Mouse (Mus musculus): Measurements from ENCODE around the gene Gm10717.
"Not testable (repeated sequence)": the region's sequence is repeated elsewhere in the genome, so short reads cannot be mapped to it uniquely, and the experiment has no call there.

Gm10717 gene

DNA sequence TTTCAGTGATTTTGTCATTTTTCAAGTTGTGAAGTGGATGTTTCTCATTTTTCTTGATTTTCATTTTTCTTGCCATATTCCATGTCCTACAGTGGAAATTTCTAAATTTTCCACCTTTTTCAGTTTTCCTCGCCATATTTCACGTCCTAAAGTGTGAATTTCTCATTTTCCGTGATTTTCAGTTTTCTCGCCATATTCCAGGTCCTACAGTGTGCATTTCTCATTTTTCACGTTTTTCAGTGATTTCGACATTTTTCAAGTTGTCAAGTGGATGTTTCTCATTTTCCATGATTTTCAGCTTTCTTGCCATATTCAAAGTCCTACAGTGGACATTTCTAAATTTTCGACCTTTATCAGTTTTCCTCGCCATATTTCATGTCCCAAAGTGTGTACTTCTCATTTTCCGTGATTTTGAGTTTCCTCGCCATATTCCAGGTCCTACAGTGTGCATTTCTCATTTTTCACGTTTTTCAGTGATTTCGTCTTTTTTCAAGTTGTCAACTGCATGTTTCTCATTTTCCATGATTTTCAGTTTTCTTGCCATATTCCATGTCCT lies at the start of gene Gm10717:
TSS of gene Gm10717 (plus strand) at position 506 of the 556 bp plus-strand sequence.
- peak; percentile 14 for DNase-seq

- DNase-seq = peak; percentile 8
Observed at GRCm38 (mm10) chr9:3000445-3000972, 24.7 kb upstream of the Gm10717 start, which contains the start of gene Gm10722. Gene Gm10722, plus strand, starts transcription at chr9:3000922.

DNA sequence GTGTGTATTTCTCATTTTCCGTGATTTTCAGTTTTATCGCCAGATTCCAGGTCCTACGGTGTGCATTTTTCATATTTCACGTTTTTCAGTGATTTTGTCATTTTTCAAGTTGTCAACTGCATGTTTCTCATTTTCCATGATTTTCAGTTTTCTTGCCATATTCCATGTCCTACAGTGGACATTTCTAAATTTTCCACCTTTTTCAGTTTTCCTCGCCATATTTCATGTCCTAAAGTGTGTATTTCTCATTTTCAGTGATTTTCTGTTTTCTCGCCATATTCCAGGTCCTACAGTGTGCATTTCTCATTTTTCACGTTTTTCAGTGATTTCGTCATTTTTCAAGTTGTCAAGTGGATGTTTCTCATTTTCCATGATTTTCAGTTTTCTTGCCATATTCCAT lies 24.2 kb upstream of the Gm10717 start:
- DNase-seq = peak; percentile 11

DNA sequence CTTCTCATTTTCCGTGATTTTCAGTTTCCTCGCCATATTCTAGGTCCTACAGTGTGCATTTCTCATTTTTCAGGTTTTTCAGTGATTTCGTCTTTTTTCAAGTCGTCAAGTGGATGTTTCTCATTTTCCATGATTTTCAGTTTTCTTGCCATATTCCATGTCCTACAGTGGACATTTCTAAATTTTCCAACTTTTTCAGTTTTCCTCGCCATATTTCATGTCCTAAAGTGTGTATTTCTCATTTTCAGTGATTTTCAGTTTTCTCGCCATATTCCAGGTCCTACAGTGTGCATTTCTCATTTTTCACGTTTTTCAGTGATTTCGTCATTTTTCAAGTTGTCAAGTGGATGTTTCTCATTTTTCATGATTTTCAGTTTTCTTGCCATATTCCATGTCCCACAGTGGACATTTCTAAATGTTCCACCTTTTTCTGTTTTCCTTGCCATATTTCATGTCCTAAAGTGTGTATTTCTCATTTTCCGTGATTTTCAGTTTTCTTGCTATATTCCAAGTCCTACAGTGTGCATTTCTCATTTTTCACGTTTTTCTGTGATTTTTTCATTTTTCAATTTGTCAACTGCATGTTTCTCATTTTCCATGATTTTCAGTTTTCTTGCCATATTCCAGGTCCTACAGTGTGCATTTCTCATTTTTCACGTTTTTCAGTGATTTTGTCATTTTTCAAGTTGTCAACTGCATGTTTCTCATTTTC lies 23.1 kb upstream of the Gm10717 start:
- peak; percentile 89 for DNase-seq

DNA sequence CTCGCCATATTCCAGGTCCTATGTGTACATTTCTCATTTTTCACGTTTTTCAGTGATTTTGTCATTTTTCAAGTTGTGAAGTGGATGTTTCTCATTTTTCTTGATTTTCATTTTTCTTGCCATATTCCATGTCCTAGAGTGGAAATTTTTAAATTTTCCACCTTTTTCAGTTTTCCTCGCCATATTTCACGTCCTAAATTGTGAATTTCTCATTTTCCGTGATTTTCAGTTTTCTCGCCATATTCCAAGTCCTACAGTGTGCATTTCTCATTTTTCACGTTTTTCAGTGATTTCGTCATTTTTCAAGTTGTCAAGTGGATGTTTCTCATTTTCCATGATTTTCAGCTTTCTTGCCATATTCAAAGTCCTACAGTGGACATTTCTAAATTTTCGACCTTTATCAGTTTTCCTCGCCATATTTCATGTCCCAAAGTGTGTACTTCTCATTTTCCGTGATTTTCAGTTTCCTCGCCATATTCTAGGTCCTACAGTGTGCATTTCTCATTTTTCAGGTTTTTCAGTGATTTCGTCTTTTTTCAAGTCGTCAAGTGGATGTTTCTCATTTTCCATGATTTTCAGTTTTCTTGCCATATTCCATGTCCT lies 22.3 kb upstream of the Gm10717 start, which contains the start of gene Gm11168:
TSS of gene Gm11168 (plus strand) at position 553 of the 603 bp plus-strand sequence.
- DNase-seq = not testable (repeated sequence)

GRCm38 (mm10) chr9:3006179-3006578 lies 19.0 kb upstream of the Gm10717 start:
- DNase-seq = not testable (repeated sequence)

GRCm38 (mm10) chr9:3006636-3007035 lies 18.6 kb upstream of the Gm10717 start:
- peak; percentile 90 for DNase-seq

DNA sequence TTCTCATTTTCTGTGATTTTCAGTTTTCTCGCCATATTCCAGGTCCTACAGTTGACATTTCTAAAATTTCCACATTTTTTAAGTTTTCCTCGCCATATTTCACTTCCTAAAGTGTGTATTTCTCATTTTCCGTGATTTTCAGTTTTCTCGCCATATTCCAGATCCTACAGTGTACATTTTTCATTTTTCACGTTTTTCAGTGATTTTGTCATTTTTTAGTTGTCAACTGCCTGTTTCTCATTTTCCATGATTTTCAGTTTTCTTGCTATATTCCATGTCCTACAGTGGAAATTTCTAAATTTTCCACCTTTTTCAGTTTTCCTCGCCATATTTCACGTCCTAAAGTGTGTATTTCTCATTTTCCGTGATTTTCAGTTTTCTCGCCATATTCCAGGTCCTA lies 17.9 kb upstream of the Gm10717 start:
- DNase-seq = not testable (repeated sequence)

- DNase-seq = not testable (repeated sequence)
Observed at GRCm38 (mm10) chr9:3009331-3009730, 15.9 kb upstream of the Gm10717 start.

GRCm38 (mm10) chr9:3012054-3012621 lies 13.1 kb upstream of the Gm10717 start:
- DNase-seq = not testable (repeated sequence)

DNA sequence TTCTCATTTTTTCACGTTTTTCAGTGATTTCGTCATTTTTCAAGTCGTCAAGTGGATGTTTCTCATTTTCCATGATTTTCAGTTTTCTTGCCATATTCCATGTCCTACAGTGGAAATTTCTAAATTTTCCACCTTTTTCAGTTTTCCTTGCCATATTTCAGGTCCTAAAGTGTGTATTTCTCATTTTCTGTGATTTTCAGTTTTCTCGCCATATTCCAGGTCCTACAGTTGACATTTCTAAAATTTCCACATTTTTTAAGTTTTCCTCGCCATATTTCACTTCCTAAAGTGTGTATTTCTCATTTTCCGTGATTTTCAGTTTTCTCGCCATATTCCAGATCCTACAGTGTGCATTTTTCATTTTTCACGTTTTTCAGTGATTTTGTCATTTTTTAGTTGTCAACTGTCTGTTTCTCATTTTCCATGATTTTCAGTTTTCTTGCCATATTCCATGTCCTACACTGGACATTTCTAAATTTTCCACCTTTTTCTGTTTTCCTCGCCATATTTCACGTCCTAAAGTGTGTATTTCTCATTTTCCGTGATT lies 12.4 kb upstream of the Gm10717 start, which contains the start of gene Gm10721:
TSS of gene Gm10721 (plus strand) at position 408 of the 547 bp plus-strand sequence.
- DNase-seq = not testable (repeated sequence)

DNA sequence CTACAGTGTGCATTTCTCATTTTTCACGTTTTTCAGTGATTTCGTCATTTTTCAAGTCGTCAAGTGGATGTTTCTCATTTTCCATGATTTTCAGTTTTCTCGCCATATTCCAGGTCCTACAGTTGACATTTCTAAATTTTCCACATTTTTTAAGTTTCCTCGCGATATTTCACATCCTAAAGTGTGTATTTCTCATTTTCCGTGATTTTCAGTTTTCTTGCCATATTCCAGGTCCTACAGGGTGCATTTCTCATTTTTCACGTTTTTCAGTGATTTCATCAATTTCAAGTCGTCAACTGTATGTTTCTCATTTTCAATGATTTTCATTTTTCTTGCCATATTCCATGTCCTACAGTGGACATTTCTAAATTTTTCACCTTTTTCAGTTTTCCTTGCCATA lies 9.9 kb upstream of the Gm10717 start, which contains the start of gene Gm10720:
TSS of gene Gm10720 (plus strand) at position 301 of the 400 bp plus-strand sequence.
- DNase-seq = not testable (repeated sequence)

GRCm38 (mm10) chr9:3015896-3016295 lies 9.3 kb upstream of the Gm10717 start:
- not testable (repeated sequence) for DNase-seq

DNA sequence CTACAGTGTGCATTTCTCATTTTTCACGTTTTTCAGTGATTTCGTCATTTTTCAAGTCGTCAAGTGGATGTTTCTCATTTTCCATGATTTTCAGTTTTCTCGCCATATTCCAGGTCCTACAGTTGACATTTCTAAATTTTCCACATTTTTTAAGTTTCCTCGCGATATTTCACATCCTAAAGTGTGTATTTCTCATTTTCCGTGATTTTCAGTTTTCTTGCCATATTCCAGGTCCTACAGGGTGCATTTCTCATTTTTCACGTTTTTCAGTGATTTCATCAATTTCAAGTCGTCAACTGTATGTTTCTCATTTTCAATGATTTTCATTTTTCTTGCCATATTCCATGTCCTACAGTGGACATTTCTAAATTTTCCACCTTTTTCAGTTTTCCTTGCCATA lies 8.1 kb upstream of the Gm10717 start, which contains the start of gene Gm10719:
TSS of gene Gm10719 (plus strand) at position 301 of the 400 bp plus-strand sequence.
- DNase-seq = not testable (repeated sequence)

DNA sequence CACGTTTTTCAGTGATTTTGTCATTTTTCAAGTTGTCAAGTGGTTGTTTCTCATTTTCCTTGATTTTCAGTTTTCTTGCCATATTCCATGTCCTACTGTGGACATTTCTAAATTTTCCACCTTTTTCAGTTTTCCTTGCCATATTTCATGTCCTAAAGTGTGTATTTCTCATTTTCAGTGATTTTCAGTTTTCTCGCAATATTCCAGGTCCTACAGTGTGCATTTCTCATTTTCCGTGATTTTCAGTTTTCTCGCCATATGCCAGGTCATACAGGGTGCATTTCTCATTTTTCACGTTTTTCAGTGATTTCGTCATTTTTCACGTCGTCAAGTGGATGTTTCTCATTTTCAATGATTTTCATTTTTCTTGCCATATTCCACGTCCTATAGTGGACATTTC lies 6.3 kb upstream of the Gm10717 start:
- peak; percentile 4 for DNase-seq

DNA sequence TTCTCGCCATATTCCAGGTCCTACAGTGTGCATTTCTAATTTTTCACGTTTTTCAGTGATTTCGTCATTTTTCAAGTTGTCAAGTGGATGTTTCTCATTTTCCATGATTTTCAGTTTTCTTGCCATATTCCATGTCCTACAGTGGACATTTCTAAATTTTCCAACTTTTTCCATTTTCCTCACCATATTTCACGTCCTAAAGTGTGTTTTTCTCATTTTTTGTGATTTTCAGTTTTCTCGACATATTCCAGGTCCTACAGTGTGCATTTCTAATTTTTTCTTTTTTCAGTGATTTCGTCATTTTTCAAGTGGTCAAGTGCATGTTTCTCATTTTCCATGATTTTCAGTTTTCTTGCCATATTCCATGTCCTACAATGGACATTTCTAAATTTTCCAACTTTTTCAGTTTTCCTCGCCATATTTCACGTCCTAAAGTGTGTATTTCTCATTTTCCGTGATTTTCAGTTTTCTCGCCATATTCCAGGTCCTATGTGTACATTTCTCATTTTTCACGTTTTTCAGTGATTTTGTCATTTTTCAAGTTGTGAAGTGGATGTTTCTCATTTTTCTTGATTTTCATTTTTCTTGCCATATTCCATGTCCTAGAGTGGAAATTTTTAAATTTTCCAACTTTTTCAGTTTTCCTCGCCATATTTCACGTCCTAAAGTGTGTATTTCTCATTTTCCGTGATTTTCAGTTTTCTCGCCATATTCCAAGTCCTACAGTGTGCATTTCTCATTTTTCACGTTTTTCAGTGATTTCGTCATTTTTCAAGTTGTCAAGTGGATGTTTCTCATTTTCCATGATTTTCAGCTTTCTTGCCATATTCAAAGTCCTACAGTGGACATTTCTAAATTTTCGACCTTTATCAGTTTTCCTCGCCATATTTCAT lies 5.1 kb upstream of the Gm10717 start:
- peak; percentile 30 for DNase-seq

GRCm38 (mm10) chr9:3022316-3023008 lies 2.8 kb upstream of the Gm10717 start:
- peak; percentile 55 for DNase-seq

DNA sequence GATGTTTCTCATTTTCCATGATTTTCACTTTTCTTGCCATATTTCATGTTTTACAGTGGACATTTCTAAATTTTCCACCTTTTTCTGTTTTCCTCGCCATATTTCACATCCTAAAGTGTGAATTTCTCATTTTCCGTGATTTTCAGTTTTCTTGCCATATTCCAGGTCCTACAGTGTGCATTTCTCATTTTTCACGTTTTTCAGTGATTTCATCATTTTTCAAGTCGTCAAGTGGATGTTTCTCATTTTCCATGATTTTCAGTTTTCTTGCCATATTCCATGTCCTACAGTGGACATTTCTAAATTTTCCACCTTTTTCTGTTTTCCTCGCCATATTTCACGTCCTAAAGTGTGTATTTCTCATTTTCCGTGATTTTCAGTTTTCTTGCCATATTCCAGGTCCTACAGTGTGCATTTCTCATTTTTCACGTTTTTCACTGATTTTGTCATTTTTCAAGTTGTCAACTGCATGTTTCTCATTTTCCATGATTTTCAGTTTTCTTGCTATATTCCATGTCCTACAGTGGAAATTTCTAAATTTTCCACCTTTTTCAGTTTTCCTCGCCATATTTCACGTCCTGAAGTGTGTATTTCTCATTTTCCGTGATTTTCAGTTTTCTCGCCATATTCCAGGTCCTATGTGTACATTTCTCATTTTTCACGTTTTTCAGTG lies 1.8 kb upstream of the Gm10717 start, which contains the start of gene Gm10718:
TSS of gene Gm10718 (plus strand) at position 236 of the 673 bp plus-strand sequence.
- DNase-seq = peak; percentile 30

DNA sequence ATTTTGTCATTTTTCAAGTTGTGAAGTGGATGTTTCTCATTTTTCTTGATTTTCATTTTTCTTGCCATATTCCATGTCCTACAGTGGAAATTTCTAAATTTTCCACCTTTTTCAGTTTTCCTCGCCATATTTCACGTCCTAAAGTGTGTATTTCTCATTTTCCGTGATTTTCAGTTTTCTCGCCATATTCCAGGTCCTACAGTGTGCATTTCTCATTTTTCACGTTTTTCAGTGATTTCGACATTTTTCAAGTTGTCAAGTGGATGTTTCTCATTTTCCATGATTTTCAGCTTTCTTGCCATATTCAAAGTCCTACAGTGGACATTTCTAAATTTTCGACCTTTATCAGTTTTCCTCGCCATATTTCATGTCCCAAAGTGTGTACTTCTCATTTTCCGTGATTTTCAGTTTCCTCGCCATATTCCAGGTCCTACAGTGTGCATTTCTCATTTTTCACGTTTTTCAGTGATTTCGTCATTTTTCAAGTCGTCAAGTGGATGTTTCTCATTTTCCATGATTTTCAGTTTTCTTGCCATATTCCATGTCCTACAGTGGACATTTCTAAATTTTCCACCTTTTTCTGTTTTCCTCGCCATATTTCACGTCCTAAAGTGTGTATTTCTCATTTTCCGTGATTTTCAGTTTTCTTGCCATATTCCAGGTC lies 1.1 kb upstream of the Gm10717 start:
- DNase-seq = peak; percentile 94

GRCm38 (mm10) chr9:3025653-3026052 lies 436 bp downstream of the Gm10717 start:
- DNase-seq = peak; percentile 37

All from cerebellum, adult 9-11 months (tissue).